Mouse (Mus musculus) liver, embryonic 16.5 days (tissue): ENCODE measurements around the gene Gpsm1. TPM values are rescaled to one million over a fixed set of nuclear protein-coding genes. Genes with fewer than 3 reads are reported as not detected.

Experiments
- ATAC-seq: fragments of 200-750 bp; cut with Nextera tagmentation; 2 replicates; pipeline ENCODE4 v1.8.0; 2017; ENCODE audit warnings: low read depth, mild to moderate bottlenecking, moderate number of reproducible peaks, moderate library complexity
- H3K27ac ChIP-seq: fragments of 300-500 bp; sonication (generic); 2 replicates; pipeline ENCODE4 v1.5.1; 2014; ENCODE audit warnings: mild to moderate bottlenecking, low read length
- H3K27me3 ChIP-seq: fragments of 300-500 bp; sonication (generic); 2 replicates; pipeline ENCODE4 v1.6.1; 2014; ENCODE audit warnings: low read depth, low read length, mixed read lengths; ENCODE audit not compliant: control insufficient read depth, insufficient read depth
- H3K36me3 ChIP-seq: fragments of 300-500 bp; sonication (generic); 2 replicates; pipeline ENCODE4 v1.6.1; 2014; ENCODE audit warnings: mild to moderate bottlenecking; ENCODE audit not compliant: control insufficient read depth, insufficient read depth
- H3K4me1 ChIP-seq: fragments of 300-500 bp; sonication (generic); 2 replicates; pipeline ENCODE4 v1.6.1; 2014; ENCODE audit warnings: low read depth, low read length, mixed read lengths; ENCODE audit not compliant: control insufficient read depth
- H3K4me2 ChIP-seq: fragments of 300-500 bp; sonication (generic); 2 replicates; pipeline ENCODE4 v1.6.1; 2014; ENCODE audit warnings: low read depth, low read length, mixed read lengths
- H3K4me3 ChIP-seq: fragments of 300-500 bp; sonication (generic); 2 replicates; pipeline ENCODE4 v1.5.1; 2014; ENCODE audit warnings: low read depth, mild to moderate bottlenecking, low read length
- H3K9ac ChIP-seq: fragments of 300-500 bp; sonication (generic); 2 replicates; pipeline ENCODE4 v1.6.1; 2014; ENCODE audit warnings: low read depth, low read length
- H3K9me3 ChIP-seq: fragments of 300-500 bp; sonication (generic); replicated peaks from 2 replicates; pipeline ENCODE4 v1.6.1; 2016; ENCODE audit warnings: low read length; ENCODE audit not compliant: control insufficient read depth
- WGBS: fragments of 180-500 bp; shearing (Covaris S2); extraction: QIAGEN DNeasy Blood & Tissue Kit; methylation state at CpG from one replicate; pipeline ENCODE4 v1.1.7; 2014; ENCODE audit not compliant: insufficient replicate concordance; 5-methylcytosine and 5-hydroxymethylcytosine counted together
- polyA plus RNA-seq: library from polyadenylated mRNA; unstranded; fragments of >200 nt; fragmentation: Nextera tagmentation; extraction: Ambion mirVana; gene quantifications from 2 replicates; pipeline ENCODE4 v1.2.1, GENCODE M21; 2015

Gpsm1 gene
- polyA plus RNA-seq, 1 experiment from 2014 or later = 3.0 TPM

- Histone ChIP-seq H3K36me3 (no peaks in the 10 kb centered on the region), H3K9ac (no peak overlapping the region), H3K27me3 (no peaks in the 10 kb centered on the region), H3K9me3 (no peaks in the 10 kb centered on the region), H3K27ac (no peak overlapping the region), H3K4me3 (no peak overlapping the region), H3K4me2 (no peak overlapping the region), H3K4me1 (no peaks in the 10 kb centered on the region)
- ATAC-seq = no peak
- WGBS = 70% methylated on average over 4 of the region's 4 CpGs
Observed at GRCm38 (mm10) chr2:26327852-26328251, 12.5 kb downstream of the Gpsm1 start.

- Histone ChIP-seq H3K27me3 (no peaks in the 10 kb centered on the region), H3K9ac (no peak overlapping the region), H3K4me1 (no peaks in the 10 kb centered on the region), H3K4me3 (no peak overlapping the region), H3K36me3 (no peaks in the 10 kb centered on the region), H3K27ac (no peak overlapping the region), H3K4me2 (no peak overlapping the region), H3K9me3 (no peaks in the 10 kb centered on the region)
- WGBS = 57% methylated on average over 8 of the region's 8 CpGs
- ATAC-seq = no peak
Observed at GRCm38 (mm10) chr2:26329402-26329801, 14.1 kb downstream of the Gpsm1 start.

- Histone ChIP-seq H3K4me2 (no peak overlapping the region), H3K4me3 (no peak overlapping the region), H3K9me3 (no peaks in the 10 kb centered on the region), H3K9ac (no peak overlapping the region), H3K27ac (no peak overlapping the region), H3K4me1 (no peaks in the 10 kb centered on the region), H3K27me3 (no peaks in the 10 kb centered on the region), H3K36me3 (no peaks in the 10 kb centered on the region)
- WGBS = 81% methylated on average over 4 of the region's 4 CpGs
- no peak for ATAC-seq
Observed at GRCm38 (mm10) chr2:26330056-26330468, 14.7 kb downstream of the Gpsm1 start.

- Histone ChIP-seq H3K36me3 (no peaks in the 10 kb centered on the region), H3K4me2 (no peak overlapping the region), H3K27ac (no peak overlapping the region), H3K4me3 (no peak overlapping the region), H3K27me3 (no peaks in the 10 kb centered on the region), H3K9ac (no peak overlapping the region), H3K4me1 (no peaks in the 10 kb centered on the region), H3K9me3 (no peaks in the 10 kb centered on the region)
- no peak for ATAC-seq
- 57% methylated on average over 6 of the region's 6 CpGs for WGBS
Observed at GRCm38 (mm10) chr2:26330702-26331101, 15.4 kb downstream of the Gpsm1 start.

GRCm38 (mm10) chr2:26338302-26339203 lies 23.2 kb downstream of the Gpsm1 start:
- Histone ChIP-seq H3K27me3 (no peaks in the 10 kb centered on the region), H3K9me3 (no peaks in the 10 kb centered on the region), H3K9ac (no peak overlapping the region), H3K36me3 (no peaks in the 10 kb centered on the region), H3K4me3 (no peak overlapping the region), H3K27ac (no peak overlapping the region), H3K4me2 (no peak overlapping the region), H3K4me1 (peaks cover 5% of the 10 kb centered on the region)
- no peak for ATAC-seq
- 76% methylated on average over 8 of the region's 13 CpGs for WGBS

- WGBS = 64% methylated on average over 5 of the region's 5 CpGs
- no peak overlapping the region for H3K4me2 ChIP-seq
Observed at GRCm38 (mm10) chr2:26339204-26339551, 23.9 kb downstream of the Gpsm1 start.

GRCm38 (mm10) chr2:26341510-26341981 lies 26.2 kb downstream of the Gpsm1 start:
- no peaks in the 10 kb centered on the region for H3K36me3 ChIP-seq
- ATAC-seq = no peak
- H3K4me1 ChIP-seq = peaks cover 5% of the 10 kb centered on the region
- no peak overlapping the region for H3K4me2 ChIP-seq
- no peaks in the 10 kb centered on the region for H3K27me3 ChIP-seq
- no peaks in the 10 kb centered on the region for H3K9me3 ChIP-seq
- H3K4me3 ChIP-seq = no peak overlapping the region
- 79% methylated on average over 2 of the region's 2 CpGs for WGBS
- H3K9ac ChIP-seq = no peak overlapping the region
- no peak overlapping the region for H3K27ac ChIP-seq

More at GRCm38 (mm10) chr2:26339204-26339551, 23.9 kb downstream of the Gpsm1 start:
- Histone ChIP-seq H3K9me3 (no peaks in the 10 kb centered on the region), H3K27ac (no peak overlapping the region), H3K4me1 (peaks cover 5% of the 10 kb centered on the region), H3K27me3 (no peaks in the 10 kb centered on the region), H3K36me3 (no peaks in the 10 kb centered on the region), H3K9ac (no peak overlapping the region), H3K4me3 (no peak overlapping the region)
- no peak for ATAC-seq

GRCm38 (mm10) chr2:26342044-26342443 lies 26.7 kb downstream of the Gpsm1 start:
- Histone ChIP-seq H3K36me3 (no peaks in the 10 kb centered on the region), H3K4me3 (no peak overlapping the region), H3K4me1 (peaks cover 5% of the 10 kb centered on the region), H3K4me2 (no peak overlapping the region), H3K9me3 (no peaks in the 10 kb centered on the region), H3K27me3 (no peaks in the 10 kb centered on the region), H3K9ac (no peak overlapping the region), H3K27ac (no peak overlapping the region)
- 66% methylated on average over 10 of the region's 10 CpGs for WGBS
- peak; percentile 59 for ATAC-seq
